22 mouse cellular contexts compared by ENCODE assay signal in genomic region chrX:89574913-89575312, GRCm38 (mm10).
A peak's percentile ranks its signal among the peaks of the same experiment; 100 is the strongest.
DNase-seq lines count a peak whose midpoint lies in the region; ATAC-seq lines count a peak whose summit lies in the region.
"Had no signal": no experiment of that assay in that cellular context is flagged by ENCODE, and none has a peak within 500 bp of the region (broad histone marks: within the 10 kb centered on the region; RNA-seq: fewer than 3 reads in every experiment).

No protein-coding gene starts in this region.

- H3K4me1 ChIP-seq in embryonic facial prominence, embryonic 12.5 days: no peaks in the 10 kb centered on the region
- no peaks in the 10 kb centered on the region for H3K4me1 ChIP-seq in embryonic facial prominence, embryonic 10.5 days
- no peaks in the 10 kb centered on the region for H3K4me1 ChIP-seq in neural tube, embryonic 11.5 days (ENCODE audit: control insufficient read depth, insufficient read depth, low read length)
- H3K4me1 ChIP-seq: embryonic facial prominence, embryonic 13.5 days; heart, embryonic 15.5 days; limb, embryonic 13.5 days; liver, embryonic 13.5 days had no signal

- no peak overlapping the region for H3K4me3 ChIP-seq in embryonic facial prominence, embryonic 12.5 days
- H3K4me3 ChIP-seq in embryonic facial prominence, embryonic 10.5 days: no peak overlapping the region
- H3K4me3 ChIP-seq in neural tube, embryonic 11.5 days (ENCODE audit: low read depth, low read length): no peak overlapping the region
- H3K4me3 ChIP-seq: embryonic facial prominence, embryonic 13.5 days; heart, embryonic 15.5 days; limb, embryonic 13.5 days; liver, embryonic 13.5 days had no signal

- no peak overlapping the region for H3K27ac ChIP-seq in embryonic facial prominence, embryonic 12.5 days
- no peak overlapping the region for H3K27ac ChIP-seq in embryonic facial prominence, embryonic 10.5 days (replicated peaks)
- H3K27ac ChIP-seq in neural tube, embryonic 11.5 days (ENCODE audit: low read depth, low read length): no peak overlapping the region
- H3K27ac ChIP-seq: embryonic facial prominence, embryonic 13.5 days; heart, embryonic 15.5 days; kidney, postnatal 0 days; limb, embryonic 13.5 days; liver, embryonic 13.5 days had no signal

- no peak overlapping the region for H3K9ac ChIP-seq in embryonic facial prominence, embryonic 12.5 days
- no peak overlapping the region for H3K9ac ChIP-seq in neural tube, embryonic 11.5 days (ENCODE audit: low read length)
- H3K9ac ChIP-seq: embryonic facial prominence, embryonic 13.5 days; heart, embryonic 15.5 days; limb, embryonic 13.5 days; liver, embryonic 13.5 days; lung, embryonic 14.5 days had no signal

- no peaks in the 10 kb centered on the region for H3K36me3 ChIP-seq in embryonic facial prominence, embryonic 12.5 days
- no peaks in the 10 kb centered on the region for H3K36me3 ChIP-seq in embryonic facial prominence, embryonic 10.5 days (replicated peaks)
- no peaks in the 10 kb centered on the region for H3K36me3 ChIP-seq in neural tube, embryonic 11.5 days (ENCODE audit: control insufficient read depth, insufficient read depth, low read length)
- H3K36me3 ChIP-seq: embryonic facial prominence, embryonic 13.5 days; heart, embryonic 15.5 days; limb, embryonic 13.5 days; liver, embryonic 13.5 days had no signal

- H3K4me2 ChIP-seq in embryonic facial prominence, embryonic 12.5 days (replicated peaks): no peak overlapping the region
- H3K4me2 ChIP-seq in neural tube, embryonic 11.5 days (ENCODE audit: low read depth): no peak overlapping the region
- H3K4me2 ChIP-seq: embryonic facial prominence, embryonic 13.5 days; heart, embryonic 15.5 days; limb, embryonic 13.5 days; liver, embryonic 13.5 days; lung, embryonic 14.5 days had no signal

- ATAC-seq in embryonic facial prominence, embryonic 12.5 days (ENCODE audit: insufficient number of reproducible peaks, insufficient read depth, low FRiP score, low TSS enrichment): 0 out of 2 replicates have a peak, but pooled peaks have one; percentile 56
- peak; percentile 97 for ATAC-seq in neural tube, embryonic 11.5 days (ENCODE audit: insufficient read depth, low FRiP score, low TSS enrichment)
- ATAC-seq: CD4-positive, CD25-positive, alpha-beta regulatory T cell, adult 4 months; intestine, postnatal 0 days had no signal

- H3K27me3 ChIP-seq in embryonic facial prominence, embryonic 12.5 days: no peaks in the 10 kb centered on the region
- H3K27me3 ChIP-seq in embryonic facial prominence, embryonic 10.5 days (replicated peaks; ENCODE audit: low read depth, poor library complexity, severe bottlenecking): no peaks in the 10 kb centered on the region
- H3K27me3 ChIP-seq in neural tube, embryonic 11.5 days (ENCODE audit: control insufficient read depth, insufficient read depth, low read length): no peaks in the 10 kb centered on the region
- H3K27me3 ChIP-seq: embryonic facial prominence, embryonic 13.5 days; heart, embryonic 15.5 days; limb, embryonic 13.5 days; liver, embryonic 13.5 days had no signal

- no peak for DNase-seq in embryonic facial prominence, embryonic 10.5 days (ENCODE audit: low spot score)
- DNase-seq in neural tube, embryonic 11.5 days (ENCODE audit: low spot score): peak; percentile 17
- DNase-seq in neural tube, embryonic 10.5 days (ENCODE audit: extremely low spot score, low spot score): no peak
- DNase-seq in mesoderm, embryonic 11.5 days (ENCODE audit: low read depth, low spot score): peak; percentile 56
- peak; percentile 23 for DNase-seq in retina, embryonic 14.5 days (ENCODE audit: low spot score)
- no peak for DNase-seq in T-cell, adult 2 months (ENCODE audit: low spot score)
- no peak for DNase-seq in spleen, postnatal 14 days (ENCODE audit: low spot score in 2 of 2)
- DNase-seq: adrenal gland, postnatal 14 days; cerebellum, adult 11-12 months; cerebellum, postnatal 14 days; gastrocnemius, postnatal 10 days; liver, embryonic 13.5 days; lung, embryonic 14.5 days; lung, postnatal 36 days; thymus, adult 2 months had no signal

- WGBS in embryonic facial prominence, embryonic 12.5 days: 31% methylated on average over 1 of the region's 1 CpGs
- 47% methylated on average over 1 of the region's 1 CpGs for WGBS in embryonic facial prominence, embryonic 10.5 days
- WGBS in neural tube, embryonic 11.5 days: 58% methylated on average over 1 of the region's 1 CpGs

- no peaks in the 10 kb centered on the region for H3K9me3 ChIP-seq in embryonic facial prominence, embryonic 12.5 days
- H3K9me3 ChIP-seq in embryonic facial prominence, embryonic 10.5 days: no peaks in the 10 kb centered on the region
- H3K9me3 ChIP-seq in neural tube, embryonic 11.5 days (ENCODE audit: control insufficient read depth, low read length): no peaks in the 10 kb centered on the region
- H3K9me3 ChIP-seq: embryonic facial prominence, embryonic 13.5 days; heart, embryonic 15.5 days; limb, embryonic 13.5 days; liver, embryonic 13.5 days had no signal

Comparison
In these comparisons a context has a peak if more than half of its experiments do, and no peak if none do; other contexts are left out.
1. DNase-seq: peak in neural tube, embryonic 11.5 days (single experiment), mesoderm, embryonic 11.5 days (single experiment) and retina, embryonic 14.5 days (single experiment); none in embryonic facial prominence, embryonic 10.5 days (single experiment), neural tube, embryonic 10.5 days (single experiment), T-cell, adult 2 months (single experiment) and spleen, postnatal 14 days (0 of 2).